Mouse (Mus musculus): ENCODE results near the gene Pgm2l1. TPM values are rescaled to one million over a fixed set of nuclear protein-coding genes. Genes with fewer than 3 reads are reported as not detected.

Pgm2l1 gene
- polyA plus RNA-seq, 2 experiments from 2014 or later = 4.9 to 5.1 TPM

DNA sequence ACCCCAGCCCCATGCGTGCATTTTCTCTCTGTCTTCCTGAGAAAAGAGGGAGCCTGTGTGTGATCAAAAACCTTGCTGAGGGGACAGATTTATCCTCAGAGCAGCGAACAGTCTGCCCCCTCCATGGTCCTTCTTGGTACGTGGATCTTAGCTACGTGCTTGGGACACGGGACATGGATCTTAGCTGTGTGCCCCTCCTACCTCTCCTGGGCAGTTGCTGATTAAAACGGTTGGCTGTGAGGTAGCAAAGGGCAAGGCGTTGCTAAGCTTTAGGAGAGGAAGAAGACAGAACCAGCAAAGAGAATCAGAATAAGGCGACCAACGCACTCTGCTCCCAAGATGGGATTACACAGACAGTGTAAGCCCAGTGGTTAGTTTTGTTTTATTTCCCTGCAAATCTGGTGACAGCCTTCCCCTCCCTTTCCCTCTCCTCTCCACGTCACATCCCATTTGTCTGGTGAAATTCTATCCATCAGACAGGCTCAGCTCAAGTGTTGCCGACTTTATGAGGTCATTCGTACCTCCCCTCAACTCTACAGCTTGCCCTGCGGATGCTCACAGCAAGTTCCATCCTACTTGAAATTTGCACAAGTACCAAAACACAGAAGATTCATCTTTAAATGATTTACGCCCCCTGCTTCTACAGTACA, 71.8 kb downstream of the Pgm2l1 start:
- no peak for ATAC-seq

- ATAC-seq = no peak
Observed at GRCm38 (mm10) chr7:100301390-100301789, 74.2 kb downstream of the Pgm2l1 start.

- no peak for ATAC-seq
Observed at GRCm38 (mm10) chr7:100302316-100302715, 75.1 kb downstream of the Pgm2l1 start.

DNA sequence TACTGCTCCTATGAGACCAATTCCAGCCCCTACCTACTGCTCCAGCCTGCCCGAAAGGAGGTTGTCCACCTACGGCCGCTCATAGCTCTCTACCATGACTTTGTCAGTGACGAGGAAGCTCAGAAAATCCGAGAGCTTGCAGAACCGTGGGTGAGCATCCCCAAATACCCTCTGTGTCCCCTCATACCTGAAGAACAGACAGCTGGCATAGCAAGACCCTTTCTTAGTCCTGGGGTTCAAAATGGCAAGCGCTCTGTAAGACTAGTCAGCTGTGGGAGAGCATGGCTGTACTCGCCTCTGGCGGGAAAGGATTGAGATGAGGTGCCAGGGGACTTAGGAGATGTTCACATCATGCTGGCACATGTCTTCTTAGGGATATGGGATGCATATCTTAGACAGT, 78.7 kb downstream of the Pgm2l1 start:
- no peak for ATAC-seq

- no peak for ATAC-seq
Observed at GRCm38 (mm10) chr7:100307872-100308653, 80.9 kb downstream of the Pgm2l1 start.

- no peak for ATAC-seq
Observed at GRCm38 (mm10) chr7:100309216-100309615, 82.0 kb downstream of the Pgm2l1 start.

DNA sequence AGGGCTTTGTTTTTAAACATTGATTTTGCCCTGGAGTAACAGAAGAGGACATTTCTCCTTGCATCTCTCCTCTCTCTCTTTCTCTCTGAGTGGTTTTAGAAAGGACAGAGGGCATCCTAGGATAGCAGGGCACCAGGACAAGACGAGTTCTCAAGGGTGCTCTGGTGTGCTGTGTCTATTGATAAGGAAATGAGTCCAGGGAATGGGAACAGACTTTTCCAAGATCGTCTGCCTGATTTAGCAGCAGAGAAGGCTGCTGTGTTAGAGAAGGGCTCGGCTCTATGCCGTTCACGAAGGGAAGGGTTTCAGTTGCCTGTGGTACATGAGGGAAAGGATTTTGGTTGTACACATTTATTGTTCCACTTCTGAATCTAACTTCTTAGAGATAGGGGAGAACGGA, 82.5 kb downstream of the Pgm2l1 start:
- no peak for ATAC-seq

GRCm38 (mm10) chr7:100310290-100310689, 83.1 kb downstream of the Pgm2l1 start:
- ATAC-seq = no peak

GRCm38 (mm10) chr7:100312716-100313115, 85.5 kb downstream of the Pgm2l1 start:
- ATAC-seq = no peak

DNA sequence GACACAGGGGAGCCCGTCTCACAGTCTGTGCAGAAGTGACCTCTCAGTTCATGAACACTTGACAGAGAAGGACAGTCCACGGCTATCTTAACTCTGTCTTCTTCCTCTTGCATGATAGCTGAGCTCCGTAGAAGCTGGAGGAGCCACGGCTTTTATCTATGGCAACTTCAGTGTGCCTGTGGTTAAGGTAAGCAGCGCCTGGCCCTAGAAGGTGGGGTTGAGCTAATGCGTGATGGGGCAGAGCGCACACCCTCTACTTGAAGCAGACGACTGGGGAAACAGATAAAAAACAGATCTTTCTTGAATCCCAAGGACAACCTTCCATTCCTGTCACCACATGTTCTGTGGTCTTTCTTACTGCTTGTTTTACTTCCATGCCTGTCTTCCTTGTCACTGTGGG, 89.7 kb downstream of the Pgm2l1 start:
- ATAC-seq = no peak

GRCm38 (mm10) chr7:100317534-100317933, 90.3 kb downstream of the Pgm2l1 start:
- no peak for ATAC-seq

DNA sequence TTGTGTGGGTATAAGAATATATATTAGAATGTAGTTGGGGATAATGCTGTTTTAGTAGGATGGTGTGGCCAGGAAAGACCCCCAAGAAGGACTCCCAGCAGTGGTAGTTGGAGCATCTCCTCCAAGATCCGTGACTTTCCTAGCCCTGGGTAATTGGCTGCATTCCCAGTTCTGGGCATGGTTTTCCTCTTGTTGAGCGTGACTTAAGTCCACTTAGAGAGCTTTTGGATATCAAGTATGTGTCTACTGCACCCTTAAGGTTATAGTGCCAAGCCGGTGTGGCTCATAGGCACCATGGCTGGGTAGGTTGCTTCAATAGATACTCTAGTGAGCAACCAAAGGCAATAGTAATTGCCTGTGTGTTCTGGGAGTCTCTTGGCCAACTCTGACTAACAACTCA, 96.5 kb downstream of the Pgm2l1 start:
- ATAC-seq = no peak

GRCm38 (mm10) chr7:100325482-100325881, 98.3 kb downstream of the Pgm2l1 start:
- ATAC-seq = no peak

DNA sequence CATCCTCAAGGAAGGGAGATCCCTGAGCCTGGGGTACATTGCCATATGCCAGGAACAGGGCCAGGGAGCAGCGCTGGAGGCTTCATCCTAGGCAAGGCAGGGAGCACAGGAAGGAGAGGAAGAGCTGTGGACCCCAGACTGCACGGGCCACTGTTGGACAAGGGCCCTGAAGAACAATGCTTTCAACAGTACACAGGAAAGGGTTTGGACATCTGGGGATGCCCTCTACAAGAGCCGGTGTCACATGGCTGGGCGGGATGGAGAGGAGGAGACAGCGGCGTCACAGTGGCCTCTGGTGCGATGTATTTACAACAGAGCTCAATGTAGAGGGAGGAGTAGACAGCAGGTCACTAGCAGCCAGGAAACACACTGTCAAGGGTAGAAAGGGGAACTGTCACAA, 100.3 kb downstream of the Pgm2l1 start:
- ATAC-seq = no peak

Other genes with a start within 250 kb of the Pgm2l1 start
- 1 to 10 TPM; 6.2 to 9.5 TPM for gene Rnf169, start 246.9 kb upstream of the Pgm2l1 start, polyA plus RNA-seq (2017; shearing (Covaris generic))
- gene Chrdl2, start 221.2 kb upstream of the Pgm2l1 start, polyA plus RNA-seq (2017; shearing (Covaris generic)) = not detected
- gene Pold3, start 105.8 kb upstream of the Pgm2l1 start, polyA plus RNA-seq (2017; shearing (Covaris generic)) = 10 to 100 TPM; 37.3 to 46.3 TPM
- gene Lipt2, start 68.1 kb upstream of the Pgm2l1 start, polyA plus RNA-seq (2017; shearing (Covaris generic)) = not detected
- gene Kcne3, start 50.9 kb upstream of the Pgm2l1 start, polyA plus RNA-seq (2017; shearing (Covaris generic)) = not detected
- gene P4ha3, start 58.1 kb downstream of the Pgm2l1 start, polyA plus RNA-seq (2017; shearing (Covaris generic)) = not detected
- gene C2cd3, start 144.8 kb downstream of the Pgm2l1 start, polyA plus RNA-seq (2017; shearing (Covaris generic)) = 10 to 100 TPM; 34.1 to 35.9 TPM
- gene Ppme1, start 144.9 kb downstream of the Pgm2l1 start, polyA plus RNA-seq (2017; shearing (Covaris generic)) = 10 to 100 TPM; 20.8 to 23.7 TPM
- not detected for gene Ucp3, start 245.6 kb downstream of the Pgm2l1 start, polyA plus RNA-seq (2017; shearing (Covaris generic))